Mouse (Mus musculus): ENCODE measurements around the gene Slc25a43. TPM values are rescaled to one million over a fixed set of nuclear protein-coding genes. Genes with fewer than 3 reads are reported as not detected.
A peak's percentile ranks its signal among the peaks of the same experiment; 100 is the strongest.
"Not testable (repeated sequence)": the region's sequence is repeated elsewhere in the genome, so short reads cannot be mapped to it uniquely, and the experiment has no call there.

The Slc25a43 gene
- polyA plus RNA-seq, 1 experiment, result not detected

- Histone ChIP-seq H3K27ac (replicated peaks; ENCODE audit: low read depth, low read length) (no peak overlapping the region), H3K4me1 (ENCODE audit: control insufficient read depth, insufficient read depth, insufficient read length, low read length) (no peaks in the 10 kb centered on the region), H3K4me3 (ENCODE audit: insufficient read depth, low read depth, low read length) (no peak overlapping the region)
Measured at GRCm38 (mm10) chrX:36762289-36762688, 18.8 kb downstream of the Slc25a43 start.

- Histone ChIP-seq H3K27ac (replicated peaks; ENCODE audit: low read depth, low read length) (no peak overlapping the region), H3K4me1 (ENCODE audit: control insufficient read depth, insufficient read depth, insufficient read length, low read length) (no peaks in the 10 kb centered on the region), H3K4me3 (ENCODE audit: insufficient read depth, low read depth, low read length) (no peak overlapping the region)
Measured at GRCm38 (mm10) chrX:36762894-36763293, 19.4 kb downstream of the Slc25a43 start.

GRCm38 (mm10) chrX:36763298-36763933 lies 20.0 kb downstream of the Slc25a43 start:
- Histone ChIP-seq H3K4me1 (ENCODE audit: control insufficient read depth, insufficient read depth, insufficient read length, low read length) (no peaks in the 10 kb centered on the region), H3K4me3 (ENCODE audit: insufficient read depth, low read depth, low read length) (no peak overlapping the region), H3K27ac (replicated peaks; ENCODE audit: low read depth, low read length) (no peak overlapping the region)

GRCm38 (mm10) chrX:36763934-36764317 lies 20.5 kb downstream of the Slc25a43 start:
- Histone ChIP-seq H3K27ac (replicated peaks; ENCODE audit: low read depth, low read length) (no peak overlapping the region), H3K4me1 (ENCODE audit: control insufficient read depth, insufficient read depth, insufficient read length, low read length) (no peaks in the 10 kb centered on the region), H3K4me3 (ENCODE audit: insufficient read depth, low read depth, low read length) (no peak overlapping the region)

GRCm38 (mm10) chrX:36767386-36767785 lies 23.9 kb downstream of the Slc25a43 start:
- H3K4me1 ChIP-seq (ENCODE audit: control insufficient read depth, insufficient read depth, insufficient read length, low read length), result no peaks in the 10 kb centered on the region
- no peak overlapping the region for H3K4me3 ChIP-seq (ENCODE audit: insufficient read depth, low read depth, low read length)
- H3K27ac ChIP-seq (replicated peaks; ENCODE audit: low read depth, low read length), result no peak overlapping the region

GRCm38 (mm10) chrX:36772591-36772990 lies 29.1 kb downstream of the Slc25a43 start:
- Histone ChIP-seq H3K4me3 (ENCODE audit: insufficient read depth, low read depth, low read length) (no peak overlapping the region), H3K27ac (replicated peaks; ENCODE audit: low read depth, low read length) (no peak overlapping the region), H3K4me1 (ENCODE audit: control insufficient read depth, insufficient read depth, insufficient read length, low read length) (no peaks in the 10 kb centered on the region)

GRCm38 (mm10) chrX:36775520-36775919 lies 32.1 kb downstream of the Slc25a43 start:
- Histone ChIP-seq H3K4me3 (ENCODE audit: insufficient read depth, low read depth, low read length) (no peak overlapping the region), H3K4me1 (ENCODE audit: control insufficient read depth, insufficient read depth, insufficient read length, low read length) (no peaks in the 10 kb centered on the region), H3K27ac (replicated peaks; ENCODE audit: low read depth, low read length) (no peak overlapping the region)

GRCm38 (mm10) chrX:36777694-36778093 lies 34.2 kb downstream of the Slc25a43 start:
- no peak overlapping the region for H3K4me3 ChIP-seq (ENCODE audit: insufficient read depth, low read depth, low read length)
- H3K27ac ChIP-seq (replicated peaks; ENCODE audit: low read depth, low read length), result no peak overlapping the region

GRCm38 (mm10) chrX:36789360-36789759 lies 45.9 kb downstream of the Slc25a43 start:
- Histone ChIP-seq H3K27ac (replicated peaks; ENCODE audit: low read depth, low read length) (no peak overlapping the region), H3K4me1 (ENCODE audit: control insufficient read depth, insufficient read depth, insufficient read length, low read length) (no peaks in the 10 kb centered on the region), H3K4me3 (ENCODE audit: insufficient read depth, low read depth, low read length) (no peak overlapping the region)

More at GRCm38 (mm10) chrX:36777694-36778093, 34.2 kb downstream of the Slc25a43 start:
- no peaks in the 10 kb centered on the region for H3K4me1 ChIP-seq (ENCODE audit: control insufficient read depth, insufficient read depth, insufficient read length, low read length)

- no peak overlapping the region for H3K4me3 ChIP-seq (ENCODE audit: insufficient read depth, low read depth, low read length)
- H3K27ac ChIP-seq (replicated peaks; ENCODE audit: low read depth, low read length), result no peak overlapping the region
- H3K4me1 ChIP-seq (ENCODE audit: control insufficient read depth, insufficient read depth, insufficient read length, low read length), result no peaks in the 10 kb centered on the region
Measured at GRCm38 (mm10) chrX:36794571-36794970, 51.1 kb downstream of the Slc25a43 start.

- H3K4me3 ChIP-seq (ENCODE audit: insufficient read depth, low read depth, low read length), result peak within 1 kb of the TSS; percentile 99
- H3K27ac ChIP-seq (replicated peaks; ENCODE audit: low read depth, low read length), result peak within 1 kb of the TSS; percentile 95
Measured at GRCm38 (mm10) chrX:36795424-36796162, 52.1 kb downstream of the Slc25a43 start, which contains the start of gene Slc25a5. Gene Slc25a5 (plus strand): TSS chrX:36795651.

GRCm38 (mm10) chrX:36796163-36796581 lies 52.7 kb downstream of the Slc25a43 start:
- H3K27ac ChIP-seq (replicated peaks; ENCODE audit: low read depth, low read length), result peak overlapping the region; percentile 95
- H3K4me3 ChIP-seq (ENCODE audit: insufficient read depth, low read depth, low read length), result peak overlapping the region; percentile 99

More at GRCm38 (mm10) chrX:36795424-36796162, 52.1 kb downstream of the Slc25a43 start, which contains the start of gene Slc25a5:
- H3K4me1 ChIP-seq (ENCODE audit: control insufficient read depth, insufficient read depth, insufficient read length, low read length), result no peaks in the 10 kb centered on the region

GRCm38 (mm10) chrX:36796734-36797133 lies 53.3 kb downstream of the Slc25a43 start:
- H3K27ac ChIP-seq (replicated peaks; ENCODE audit: low read depth, low read length), result peak overlapping the region; percentile 95
- not testable (repeated sequence) for H3K4me1 ChIP-seq (ENCODE audit: control insufficient read depth, insufficient read depth, insufficient read length, low read length)
- peak overlapping the region; percentile 99 for H3K4me3 ChIP-seq (ENCODE audit: insufficient read depth, low read depth, low read length)

More at GRCm38 (mm10) chrX:36796163-36796581, 52.7 kb downstream of the Slc25a43 start:
- H3K4me1 ChIP-seq (ENCODE audit: control insufficient read depth, insufficient read depth, insufficient read length, low read length), result no peaks in the 10 kb centered on the region

GRCm38 (mm10) chrX:36799131-36799879 lies 55.8 kb downstream of the Slc25a43 start:
- Histone ChIP-seq H3K4me1 (ENCODE audit: control insufficient read depth, insufficient read depth, insufficient read length, low read length) (no peaks in the 10 kb centered on the region), H3K4me3 (ENCODE audit: insufficient read depth, low read depth, low read length) (no peak overlapping the region), H3K27ac (replicated peaks; ENCODE audit: low read depth, low read length) (no peak overlapping the region)

- H3K27ac ChIP-seq (replicated peaks; ENCODE audit: low read depth, low read length), result no peak overlapping the region
- H3K4me3 ChIP-seq (ENCODE audit: insufficient read depth, low read depth, low read length), result no peak overlapping the region
- no peaks in the 10 kb centered on the region; the same call in 1 of the 2 replicates for H3K4me1 ChIP-seq (ENCODE audit: control insufficient read depth, insufficient read depth, insufficient read length, low read length)
Measured at GRCm38 (mm10) chrX:36803189-36803588, 59.7 kb downstream of the Slc25a43 start.

Data from brown adipose tissue, adult 24 weeks (tissue).